Mouse (Mus musculus): ENCODE data around the gene Acaa1a. TPM values are rescaled to one million over a fixed set of nuclear protein-coding genes. Genes with fewer than 3 reads are reported as not detected.

Gene Acaa1a
- polyA plus RNA-seq, 1 experiment = 13.7 TPM

GRCm38 (mm10) chr9:119390214-119390613, 50.7 kb downstream of the Acaa1a start:
- no peak overlapping the region for H3K4me3 ChIP-seq (ENCODE audit: control insufficient read depth, low read depth, low read length)
- no peaks in the 10 kb centered on the region for H3K27me3 ChIP-seq (ENCODE audit: control insufficient read depth, insufficient read depth, low read length)
- TF ChIP-seq POLR2A (IDR thresholded peaks at IDR 0.05; ENCODE audit: control insufficient read depth, low read depth, low read length) (no peak), CTCF (IDR thresholded peaks at IDR 0.05; ENCODE audit: control insufficient read depth, insufficient read depth, insufficient replicate concordance, low read depth, low read length) (no peak)
- no peaks in the 10 kb centered on the region for H3K4me1 ChIP-seq (ENCODE audit: control insufficient read depth, insufficient read depth, low read length)
- no peak overlapping the region for H3K27ac ChIP-seq (ENCODE audit: control insufficient read depth, insufficient read depth, low read depth, low read length)
- no peaks in the 10 kb centered on the region for H3K36me3 ChIP-seq (ENCODE audit: control insufficient read depth, insufficient read depth, low read length)

GRCm38 (mm10) chr9:119394808-119395207, 55.3 kb downstream of the Acaa1a start:
- no peaks in the 10 kb centered on the region for H3K36me3 ChIP-seq (ENCODE audit: control insufficient read depth, insufficient read depth, low read length)
- no peak overlapping the region for H3K4me3 ChIP-seq (ENCODE audit: control insufficient read depth, low read depth, low read length)
- TF ChIP-seq CTCF (IDR thresholded peaks at IDR 0.05; ENCODE audit: control insufficient read depth, insufficient read depth, insufficient replicate concordance, low read depth, low read length) (no peak), POLR2A (IDR thresholded peaks at IDR 0.05; ENCODE audit: control insufficient read depth, low read depth, low read length) (no peak)
- no peaks in the 10 kb centered on the region for H3K27me3 ChIP-seq (ENCODE audit: control insufficient read depth, insufficient read depth, low read length)
- no peaks in the 10 kb centered on the region for H3K4me1 ChIP-seq (ENCODE audit: control insufficient read depth, insufficient read depth, low read length)
- H3K27ac ChIP-seq (ENCODE audit: control insufficient read depth, insufficient read depth, low read depth, low read length) = no peak overlapping the region

Other genes starting within 250 kb of the Acaa1a start
- gene Plcd1, start 246.2 kb upstream of the Acaa1a start, polyA plus RNA-seq (2012; rRNA removed) = 13.4 and 13.9 TPM in 2 replicates
- gene Dlec1, start 237.2 kb upstream of the Acaa1a start, polyA plus RNA-seq (2012; rRNA removed) = 24.9 and 26.2 TPM in 2 replicates
- gene Acaa1b, start 182.6 kb upstream of the Acaa1a start, polyA plus RNA-seq (2012; rRNA removed) = 1.0 TPM in 2 replicates
- gene Gm47289, start 180.5 kb upstream of the Acaa1a start, polyA plus RNA-seq (2012; rRNA removed) = not detected in 2 replicates
- 0.07 TPM in 1 of 2 replicates, not detected in the other for gene Slc22a13, start 130.6 kb upstream of the Acaa1a start, polyA plus RNA-seq (2012; rRNA removed)
- gene Oxsr1, start 17.2 kb upstream of the Acaa1a start, polyA plus RNA-seq (2012; rRNA removed) = 6.6 and 6.9 TPM in 2 replicates
- 13.0 and 14.8 TPM in 2 replicates for gene Myd88, start 1.7 kb downstream of the Acaa1a start, polyA plus RNA-seq (2012; rRNA removed)
- 6.5 and 6.9 TPM in 2 replicates for gene Xylb, start 17.7 kb downstream of the Acaa1a start, polyA plus RNA-seq (2012; rRNA removed)
- 342 and 379 TPM in 2 replicates for gene Slc22a14, start 25.9 kb downstream of the Acaa1a start, polyA plus RNA-seq (2012; rRNA removed)
- gene Acvr2b, start 62.4 kb downstream of the Acaa1a start, polyA plus RNA-seq (2012; rRNA removed) = 2.3 and 2.5 TPM in 2 replicates
- 3.0 and 3.2 TPM in 2 replicates for gene Exog, start 105.3 kb downstream of the Acaa1a start, polyA plus RNA-seq (2012; rRNA removed)
- gene Scn5a, start 239.3 kb downstream of the Acaa1a start, polyA plus RNA-seq (2012; rRNA removed) = 0.70 and 0.79 TPM in 2 replicates